Mouse (Mus musculus) retina, adult 2 months (tissue): ENCODE measurements around the gene Gpr55.
"Not testable (repeated sequence)": the region's sequence is repeated elsewhere in the genome, so short reads cannot be mapped to it uniquely, and the experiment has no call there.

Source experiments
- DNase-seq: peaks from one replicate; pipeline ENCODE4 v3.0.0-alpha.2; 2012; ENCODE audit warnings: low read depth, low spot score

The Gpr55 gene

GRCm38 (mm10) chr1:85960873-85961272, at the start of gene Gpr55:
Gene Gpr55, minus strand, starts transcription at chr1:85961007.
- DNase-seq = no peak

GRCm38 (mm10) chr1:86007778-86008177, 47.0 kb upstream of the Gpr55 start:
- peak; percentile 39 for DNase-seq

GRCm38 (mm10) chr1:86006040-86006439, 45.2 kb upstream of the Gpr55 start:
- DNase-seq = no peak

- no peak for DNase-seq
These were observed 44.7 kb upstream of the Gpr55 start for GRCm38 (mm10) chr1:86005540-86005939.

- no peak for DNase-seq
These were observed 39.2 kb upstream of the Gpr55 start for GRCm38 (mm10) chr1:85999853-86000570.

- no peak for DNase-seq
These were observed 37.2 kb upstream of the Gpr55 start for GRCm38 (mm10) chr1:85998012-85998411.

- no peak for DNase-seq
These were observed 36.4 kb upstream of the Gpr55 start for GRCm38 (mm10) chr1:85997221-85997620.

GRCm38 (mm10) chr1:85993541-85993940, 32.7 kb upstream of the Gpr55 start:
- DNase-seq = no peak

- no peak for DNase-seq
These were observed 31.4 kb upstream of the Gpr55 start for GRCm38 (mm10) chr1:85992175-85992574.

GRCm38 (mm10) chr1:85988882-85989281, 28.1 kb upstream of the Gpr55 start:
- DNase-seq = not testable (repeated sequence)

GRCm38 (mm10) chr1:85988351-85988750, 27.5 kb upstream of the Gpr55 start:
- no peak for DNase-seq

- no peak for DNase-seq
These were observed 25.0 kb upstream of the Gpr55 start for GRCm38 (mm10) chr1:85985784-85986183.

- no peak for DNase-seq
These were observed 21.0 kb upstream of the Gpr55 start for GRCm38 (mm10) chr1:85981738-85982357.

GRCm38 (mm10) chr1:85977709-85978108, 16.9 kb upstream of the Gpr55 start:
- no peak for DNase-seq

GRCm38 (mm10) chr1:85973468-85973877, 12.7 kb upstream of the Gpr55 start:
- DNase-seq = no peak

GRCm38 (mm10) chr1:85972341-85972740, 11.5 kb upstream of the Gpr55 start:
- no peak for DNase-seq

GRCm38 (mm10) chr1:85971070-85971469, 10.3 kb upstream of the Gpr55 start:
- DNase-seq = no peak

GRCm38 (mm10) chr1:85969519-85969918, 8.7 kb upstream of the Gpr55 start:
- no peak for DNase-seq

- no peak for DNase-seq
These were observed 8.3 kb upstream of the Gpr55 start for GRCm38 (mm10) chr1:85969081-85969480.

- no peak for DNase-seq
These were observed 5.0 kb upstream of the Gpr55 start for GRCm38 (mm10) chr1:85965856-85966255.

GRCm38 (mm10) chr1:85962081-85962480, 1.3 kb upstream of the Gpr55 start:
- no peak for DNase-seq

GRCm38 (mm10) chr1:85959889-85960276, 924 bp downstream of the Gpr55 start:
- no peak for DNase-seq

GRCm38 (mm10) chr1:85959129-85959888, 1.5 kb downstream of the Gpr55 start:
- DNase-seq = no peak
